Mouse (Mus musculus): ENCODE measurements at regions not wholly inside any gene's neighbourhood (a gene's known extent, or its start where the extent isn't known, plus 50 kb on each side); places are given as distances from the start of the nearest gene placed in this dataset.
A peak's percentile ranks its signal among the peaks of the same experiment; 100 is the strongest.
"Not testable (repeated sequence)": the region's sequence is repeated elsewhere in the genome, so short reads cannot be mapped to it uniquely, and the experiment has no call there.

- intact Hi-C loops (cut with DNase I), result loop anchor here (2.0 to 5.0 kb wide), 4 partner anchors 116 to 945 kb away; partner anchors contain the start of gene Adamts5
- no peak for DNase-seq
Measured at GRCm38 (mm10) chr16:86302451-86303145, 401.0 kb upstream of the Adamts5 start.

GRCm38 (mm10) chr16:86294436-86294835 is 392.8 kb upstream of the Adamts5 start:
- intact Hi-C loops (cut with DNase I), result no loop called here
- no peak for DNase-seq

DNA sequence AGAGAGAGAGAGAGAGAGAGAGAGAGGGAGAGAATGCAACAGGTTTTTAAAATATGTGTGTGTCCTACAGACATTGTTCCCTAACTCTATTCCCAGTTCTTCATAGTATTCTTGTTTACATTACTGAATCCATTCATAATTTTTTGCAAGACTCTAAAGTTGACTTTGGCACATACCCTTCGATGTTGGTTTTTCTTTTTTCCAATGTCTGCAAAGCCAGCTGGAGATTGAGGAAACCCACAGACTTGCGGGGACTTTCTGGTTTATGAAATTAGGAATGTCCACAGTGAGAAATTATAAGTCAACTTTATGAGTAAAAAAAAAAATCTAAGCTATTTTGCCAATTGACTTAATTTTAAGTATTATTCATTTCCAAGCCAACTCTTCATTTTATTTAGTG is 379.7 kb upstream of the Adamts5 start:
- no peak for DNase-seq
- intact Hi-C loops (cut with DNase I), result no loop called here

DNA sequence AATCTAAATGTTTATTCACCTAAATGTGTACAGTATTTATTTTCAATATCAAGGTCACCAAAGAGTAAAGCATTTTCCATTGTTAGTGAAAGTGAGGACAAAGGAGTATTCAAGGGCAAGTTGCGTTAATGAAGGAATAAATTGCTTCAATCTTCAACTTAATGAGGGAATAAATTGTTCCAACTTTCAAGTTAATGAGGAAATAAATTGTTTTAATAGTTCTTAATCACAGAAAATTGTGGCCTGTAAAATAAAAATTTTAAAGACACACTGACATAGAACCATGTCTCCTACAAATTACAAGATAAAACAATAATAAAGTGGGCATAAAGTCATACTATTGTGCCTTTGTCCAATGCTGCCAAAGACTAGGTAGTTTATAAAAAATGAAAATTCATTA is 375.4 kb upstream of the Adamts5 start:
- intact Hi-C loops (cut with DNase I), result no loop called here
- no peak for DNase-seq

DNA sequence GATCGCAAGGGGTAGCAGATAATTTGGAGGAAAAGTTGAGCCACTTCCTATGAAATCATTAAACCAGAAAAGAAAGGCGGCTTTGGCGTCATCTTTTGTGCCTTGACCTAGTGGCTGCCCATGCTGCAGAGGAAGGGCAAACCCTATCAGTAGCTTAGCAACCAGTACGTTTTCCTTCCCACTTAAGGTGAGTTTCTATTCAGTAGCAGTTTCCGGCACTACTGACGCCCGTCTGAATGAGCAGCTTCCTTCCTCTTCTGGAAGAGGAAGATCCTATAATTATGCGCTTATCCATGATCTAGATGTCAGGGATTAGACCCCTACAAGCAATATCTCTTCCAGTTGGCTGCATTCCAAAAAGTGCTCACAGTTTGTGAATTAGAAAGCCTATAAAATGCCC is 360.0 kb upstream of the Adamts5 start:
- DNase-seq, result no peak
- intact Hi-C loops (cut with DNase I), result no loop called here

DNA sequence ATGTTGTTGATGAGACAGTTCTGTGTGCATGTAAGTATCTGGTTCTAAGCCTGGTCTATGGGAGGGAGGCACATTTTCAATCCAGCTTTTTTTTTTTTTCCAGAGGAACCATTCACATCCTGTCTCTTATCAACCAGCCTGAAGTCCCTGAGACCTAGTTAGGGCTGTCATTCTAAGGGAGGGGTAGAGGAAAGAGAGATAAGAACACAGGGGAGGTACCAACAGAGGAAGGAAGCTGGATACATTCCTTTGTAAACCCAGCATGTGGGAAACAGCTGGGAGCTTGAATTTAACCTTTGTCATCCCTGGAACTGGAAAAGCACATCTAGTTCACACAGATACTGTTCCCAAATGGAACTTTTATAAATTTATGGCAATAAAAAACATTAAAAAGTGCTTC is 351.0 kb upstream of the Adamts5 start:
- DNase-seq, result peak in 1 of 2 experiments; percentile 27
- intact Hi-C loops (cut with DNase I), result no loop called here

GRCm38 (mm10) chr16:86250021-86250420 is 348.4 kb upstream of the Adamts5 start:
- no peak for DNase-seq
- intact Hi-C loops (cut with DNase I), result no loop called here

DNA sequence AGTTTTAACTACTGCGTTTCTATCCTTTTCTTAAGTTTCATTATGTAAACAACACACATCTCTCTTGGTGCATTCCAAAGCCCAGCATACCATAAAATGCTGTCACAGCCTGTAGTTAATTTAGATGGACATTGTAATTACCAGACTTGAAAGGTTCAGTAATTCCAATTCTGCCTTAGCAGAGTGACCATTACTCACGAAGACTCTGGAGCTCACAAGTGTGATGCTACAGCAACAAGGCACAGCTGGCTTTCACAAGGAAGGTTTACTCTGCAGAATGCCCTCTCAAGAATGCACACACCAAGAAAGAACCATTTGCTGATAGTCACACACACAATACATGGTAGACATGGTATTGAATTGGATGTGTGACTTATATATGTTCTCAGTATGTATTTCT is 342.6 kb upstream of the Adamts5 start:
- intact Hi-C loops (cut with DNase I), result no loop called here
- DNase-seq, result no peak

DNA sequence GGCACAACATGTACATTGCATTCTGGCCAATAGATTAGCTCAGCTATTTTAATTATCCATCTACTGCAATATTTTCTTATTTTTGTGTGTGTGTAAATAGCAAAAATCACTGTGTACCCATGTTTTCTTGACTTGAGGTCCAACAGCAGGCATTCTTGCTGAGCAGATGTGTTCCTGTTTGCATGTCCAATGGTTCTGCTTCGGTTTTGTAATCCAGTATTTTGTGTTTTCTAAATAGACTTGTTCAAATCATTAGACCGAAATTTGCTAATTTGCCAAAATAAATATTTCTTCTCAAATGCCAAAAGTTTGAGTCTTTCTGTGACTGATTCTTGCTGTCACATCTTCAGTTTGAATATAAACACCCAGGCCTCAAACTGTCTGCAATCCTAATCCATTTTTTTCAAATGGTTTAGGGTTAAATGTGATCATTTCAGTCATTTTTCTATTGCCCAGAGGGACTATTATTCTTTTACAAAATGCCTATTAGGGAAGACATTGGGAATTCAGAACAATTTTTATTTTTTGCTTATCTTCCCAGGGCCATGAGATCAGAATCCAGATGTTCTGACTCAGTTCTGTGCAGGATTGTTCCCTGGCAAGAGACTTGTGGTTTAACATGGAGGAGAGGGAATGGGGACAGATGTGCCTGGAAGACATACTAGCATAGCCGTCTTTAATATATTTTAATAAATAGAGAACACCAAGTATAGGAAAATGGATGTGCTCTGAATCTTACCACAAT is 341.3 kb upstream of the Adamts5 start:
- peak in 1 of 2 experiments; percentile 25 for DNase-seq

DNA sequence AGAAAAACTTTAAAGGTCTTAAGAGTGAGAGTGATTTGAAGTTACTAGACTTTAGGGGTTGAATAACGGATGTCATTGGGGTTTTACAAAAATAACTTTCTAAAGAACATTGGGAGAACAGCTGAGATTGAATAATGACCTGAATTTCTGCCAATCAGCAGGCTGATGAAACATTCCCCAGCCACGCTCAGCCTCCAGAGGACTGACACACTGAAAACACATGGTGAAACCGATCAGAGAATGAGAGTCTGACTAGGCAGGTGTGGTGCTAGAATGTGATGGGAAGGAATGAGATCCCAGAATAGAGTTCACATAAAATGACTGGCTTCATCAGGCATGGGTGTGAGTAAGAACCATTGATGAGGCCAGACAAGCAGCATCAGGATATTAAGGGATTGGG is 321.4 kb upstream of the Adamts5 start:
- intact Hi-C loops (cut with DNase I), result no loop called here
- peak; percentile 26 to 36 for DNase-seq

More for the DNA sequence above, 341.3 kb upstream of the Adamts5 start:
- intact Hi-C loops (cut with DNase I), result no loop called here

GRCm38 (mm10) chr16:86210547-86210946 is 308.9 kb upstream of the Adamts5 start:
- intact Hi-C loops (cut with DNase I), result no loop called here
- no peak for DNase-seq

DNA sequence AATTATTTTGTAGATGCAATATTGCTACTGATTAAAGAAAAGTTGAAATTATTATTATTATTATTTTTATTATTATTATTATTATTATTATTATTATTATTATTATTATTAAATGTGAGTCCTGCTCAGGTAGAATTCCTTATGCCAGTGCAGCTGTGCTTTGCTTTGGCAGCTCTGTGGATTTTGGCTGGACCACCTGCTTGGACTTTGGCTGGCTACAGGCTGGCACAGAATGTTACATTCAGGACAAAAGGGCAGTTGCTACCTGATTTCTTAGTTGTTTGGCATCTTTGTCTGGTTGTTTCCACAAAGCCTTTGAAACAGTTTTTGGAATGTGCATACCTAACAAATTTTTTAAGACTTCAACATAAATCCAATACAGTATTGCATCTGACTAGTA is 307.7 kb upstream of the Adamts5 start:
- no peak for DNase-seq
- intact Hi-C loops (cut with DNase I), result no loop called here

- intact Hi-C loops (cut with DNase I), result no loop called here
- DNase-seq, result no peak
Measured at GRCm38 (mm10) chr16:86189874-86190273, 288.2 kb upstream of the Adamts5 start.

GRCm38 (mm10) chr16:86188966-86189365 is 287.3 kb upstream of the Adamts5 start:
- intact Hi-C loops (cut with DNase I), result no loop called here
- no peak for DNase-seq

GRCm38 (mm10) chr16:86187609-86188008 is 286.0 kb upstream of the Adamts5 start:
- intact Hi-C loops (cut with DNase I); DNase-seq: not testable (repeated sequence)

DNA sequence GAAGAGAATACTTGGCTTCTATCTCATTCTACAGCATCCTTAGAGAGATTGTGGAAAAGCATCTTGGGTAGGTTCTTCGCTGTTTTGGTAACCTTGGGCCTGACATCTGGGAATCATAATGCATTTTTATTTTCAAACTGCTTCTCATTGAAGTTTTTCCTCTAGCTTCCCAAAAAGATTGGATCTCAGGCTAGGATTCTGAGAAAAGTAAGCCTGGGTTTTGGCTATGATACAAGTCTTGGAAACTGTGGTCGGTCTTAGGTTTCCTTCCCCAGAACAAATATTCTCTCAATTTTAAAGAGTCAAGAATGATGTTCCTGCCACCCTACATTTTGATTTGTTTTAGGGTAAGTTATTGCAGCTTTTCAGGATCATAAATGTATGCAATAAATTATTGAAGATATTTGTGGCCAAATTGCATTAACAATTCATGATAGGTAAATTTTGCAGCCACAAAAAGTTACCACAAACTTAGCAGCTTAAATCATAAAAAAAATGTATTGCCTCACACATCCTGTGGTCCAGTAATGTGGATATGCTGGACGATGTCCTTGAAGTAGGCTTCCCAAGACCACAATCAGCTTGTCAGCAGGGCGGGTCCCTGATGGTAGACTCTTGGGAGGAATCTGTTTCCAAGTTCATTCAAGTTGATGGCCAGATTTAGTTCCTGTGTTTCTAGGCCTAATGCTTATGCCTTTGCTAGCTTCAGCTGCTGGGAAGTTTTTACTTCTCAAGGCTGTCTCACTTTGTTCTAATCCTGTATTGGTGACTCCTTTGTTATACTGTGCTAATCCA is 257.6 kb upstream of the Adamts5 start:
- intact Hi-C loops (cut with DNase I), result no loop called here
- peak; percentile 12 to 20 for DNase-seq

DNA sequence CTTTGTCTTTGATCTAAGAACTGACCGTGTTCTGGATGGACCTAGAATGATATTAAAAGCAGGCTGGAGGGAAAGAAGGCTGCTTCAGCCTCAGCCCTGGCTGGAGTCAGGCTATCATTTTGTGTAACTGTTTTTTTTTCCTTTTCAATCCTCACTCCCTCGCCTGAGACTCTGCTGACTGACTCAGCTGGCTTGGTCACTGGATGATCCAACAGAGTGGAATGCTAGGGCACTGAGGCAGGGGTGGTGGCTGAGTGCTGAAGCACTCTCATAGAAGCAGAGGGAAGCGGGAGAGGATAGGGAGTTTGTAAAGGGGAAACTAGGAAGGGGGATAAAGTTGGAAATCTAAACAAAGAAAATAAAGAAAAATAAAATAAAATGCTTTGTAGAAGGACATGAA is 236.5 kb upstream of the Adamts5 start:
- intact Hi-C loops (cut with DNase I), result no loop called here
- no peak for DNase-seq

DNA sequence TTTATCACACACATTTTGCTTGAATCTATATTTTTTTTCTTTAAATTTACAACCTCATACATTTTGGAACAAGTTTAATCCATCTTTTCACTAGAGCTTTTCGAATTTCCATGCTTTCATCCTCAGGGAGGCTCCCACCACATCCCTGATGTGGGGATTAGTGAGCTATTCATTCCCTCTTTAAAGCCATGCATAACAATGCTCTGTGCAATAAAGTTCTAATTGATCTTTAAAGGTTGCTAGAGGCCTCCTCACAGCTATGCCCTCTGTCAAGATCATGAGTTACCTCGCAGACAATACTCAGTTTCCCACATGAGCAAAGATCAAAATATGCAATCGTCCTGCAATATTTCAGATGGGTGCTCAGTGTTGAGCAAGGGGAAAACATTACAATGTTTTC is 234.5 kb upstream of the Adamts5 start:
- no peak for DNase-seq
- intact Hi-C loops (cut with DNase I), result no loop called here

- intact Hi-C loops (cut with DNase I), result no loop called here
- DNase-seq, result no peak
Measured at GRCm38 (mm10) chr16:86127391-86127790, 225.8 kb upstream of the Adamts5 start.

DNA sequence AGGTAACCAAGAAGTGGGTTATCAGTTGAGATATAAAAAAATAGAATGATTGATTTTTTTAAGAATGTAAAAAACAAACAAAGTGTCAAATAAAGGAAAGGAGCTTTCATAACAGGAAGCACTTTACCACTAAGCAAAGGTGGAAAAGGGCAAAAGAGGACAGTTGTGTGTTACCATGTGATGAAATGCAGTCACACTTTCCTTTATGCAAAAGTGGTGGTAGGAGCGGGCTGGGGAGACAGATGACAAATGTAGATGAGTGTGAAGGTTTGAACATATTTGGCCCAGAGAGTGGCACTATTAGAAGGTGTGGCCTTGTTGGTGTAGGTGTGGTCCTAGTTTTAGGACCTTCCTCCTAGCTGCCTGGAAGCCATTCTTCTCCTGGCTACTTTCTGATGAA is 222.6 kb upstream of the Adamts5 start:
- intact Hi-C loops (cut with DNase I), result no loop called here
- DNase-seq, result no peak

DNA sequence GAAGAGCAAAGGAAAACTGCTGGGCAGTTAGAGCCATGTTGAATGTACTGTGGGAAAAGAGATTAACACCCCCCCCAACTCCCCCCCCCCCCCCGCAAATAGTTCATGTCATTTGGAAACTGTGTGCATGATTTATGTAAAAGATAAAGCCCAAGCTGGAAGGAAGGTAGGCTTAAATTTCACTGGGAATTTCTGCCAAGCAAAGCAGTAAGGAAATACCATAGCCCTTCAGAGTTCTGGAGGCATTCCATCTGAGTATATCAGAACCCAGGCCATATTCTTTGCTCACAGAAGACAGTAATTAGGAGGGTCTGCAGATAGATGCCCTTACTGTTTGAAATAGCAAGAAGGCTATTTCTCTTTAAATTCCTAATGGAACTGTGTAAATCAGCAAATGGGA is 221.3 kb upstream of the Adamts5 start:
- intact Hi-C loops (cut with DNase I), result no loop called here
- no peak for DNase-seq
